Mouse (Mus musculus) heart, embryonic 13.5 days (tissue): ENCODE data around the gene Rgs16. TPM values are rescaled to one million over a fixed set of nuclear protein-coding genes. Genes with fewer than 3 reads are reported as not detected.

Experiments
- ATAC-seq: fragments of 200-750 bp; cut with Nextera tagmentation; 2 replicates; pipeline ENCODE4 v1.8.0; 2017; ENCODE audit warnings: moderate TSS enrichment; ENCODE audit not compliant: insufficient number of reproducible peaks, low FRiP score, low TSS enrichment; ENCODE audit errors: extremely low read depth
- H3K27ac ChIP-seq: fragments of 300-500 bp; sonication (generic); replicated peaks from 2 replicates; pipeline ENCODE4 v1.5.1; 2015; ENCODE audit warnings: moderate library complexity, mild to moderate bottlenecking, inconsistent platforms
- H3K27me3 ChIP-seq: fragments of 300-500 bp; sonication (generic); replicated peaks from 2 replicates; pipeline ENCODE4 v1.6.1; 2015; ENCODE audit warnings: mild to moderate bottlenecking, inconsistent platforms
- H3K36me3 ChIP-seq: fragments of 300-500 bp; sonication (generic); 2 replicates; pipeline ENCODE4 v1.6.1; 2015; ENCODE audit warnings: mild to moderate bottlenecking, inconsistent platforms
- H3K4me1 ChIP-seq: fragments of 300-500 bp; sonication (generic); 2 replicates; pipeline ENCODE4 v1.6.1; 2015; ENCODE audit warnings: inconsistent platforms
- H3K4me2 ChIP-seq: fragments of 300-500 bp; sonication (generic); 2 replicates; pipeline ENCODE4 v1.6.1; 2015; ENCODE audit warnings: inconsistent platforms, mild to moderate bottlenecking, moderate library complexity
- H3K4me3 ChIP-seq: fragments of 300-500 bp; sonication (generic); 2 replicates; pipeline ENCODE4 v1.5.1; 2015; ENCODE audit warnings: moderate library complexity, mild to moderate bottlenecking, inconsistent platforms
- H3K9ac ChIP-seq: fragments of 300-500 bp; sonication (generic); 2 replicates; pipeline ENCODE4 v1.6.1; 2015; ENCODE audit warnings: inconsistent platforms, mild to moderate bottlenecking, moderate library complexity
- H3K9me3 ChIP-seq: fragments of 300-500 bp; sonication (generic); 2 replicates; pipeline ENCODE4 v1.6.1; 2016; ENCODE audit warnings: inconsistent platforms
- WGBS: fragments of 180-500 bp; shearing (Covaris S2); methylation state at CpG from one replicate; pipeline ENCODE4 v1.1.7; 2015; ENCODE audit warnings: mixed read lengths; 5-methylcytosine and 5-hydroxymethylcytosine counted together
- polyA plus RNA-seq: library from polyadenylated mRNA; unstranded; fragments of >200 nt; fragmentation: Nextera tagmentation; extraction: Ambion mirVana; gene quantifications from 2 replicates; pipeline ENCODE4 v1.2.1, GENCODE M21; 2015

Gene Rgs16
- polyA plus RNA-seq, 1 experiment from 2014 or later: 6.8 TPM

DNA sequence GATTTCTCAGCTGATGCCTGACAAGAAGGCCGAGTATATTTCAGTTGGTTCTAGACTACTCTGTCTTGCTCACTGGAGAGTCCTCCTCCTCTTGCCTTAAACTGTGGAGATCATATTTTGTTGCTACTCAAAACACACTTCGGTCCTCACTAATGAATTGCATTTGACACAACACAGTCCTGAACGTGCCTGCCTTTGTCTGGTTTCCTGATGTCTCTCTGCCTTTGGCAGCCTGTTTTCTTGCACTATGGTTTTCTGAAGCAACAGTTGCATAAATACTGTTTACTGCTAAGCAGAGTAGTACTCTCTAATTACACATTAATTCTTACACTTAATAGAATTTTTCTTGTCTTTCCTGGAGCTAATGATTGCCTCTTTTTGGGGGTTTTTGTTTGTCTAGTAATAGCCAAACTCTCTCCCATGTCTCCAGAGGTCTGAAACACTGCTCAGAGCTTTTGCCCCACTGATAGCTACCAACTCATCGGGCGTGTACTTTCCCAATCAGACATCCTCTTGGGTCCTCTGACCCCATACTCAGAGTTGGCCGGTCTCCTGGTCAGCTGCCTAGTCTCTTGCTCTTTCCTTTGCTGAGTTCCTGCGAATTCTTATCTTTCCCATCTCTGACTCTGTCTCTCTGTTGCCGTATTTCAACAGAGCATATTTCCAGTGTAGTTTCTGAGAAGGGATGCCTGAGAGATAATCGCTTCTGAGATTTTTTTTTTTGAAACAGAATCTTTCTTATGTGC lies 18.4 kb upstream of the Rgs16 start:
- ATAC-seq: no peak
- 70% methylated on average over 9 of the region's 9 CpGs for WGBS
- H3K4me2 ChIP-seq: no peak overlapping the region

DNA sequence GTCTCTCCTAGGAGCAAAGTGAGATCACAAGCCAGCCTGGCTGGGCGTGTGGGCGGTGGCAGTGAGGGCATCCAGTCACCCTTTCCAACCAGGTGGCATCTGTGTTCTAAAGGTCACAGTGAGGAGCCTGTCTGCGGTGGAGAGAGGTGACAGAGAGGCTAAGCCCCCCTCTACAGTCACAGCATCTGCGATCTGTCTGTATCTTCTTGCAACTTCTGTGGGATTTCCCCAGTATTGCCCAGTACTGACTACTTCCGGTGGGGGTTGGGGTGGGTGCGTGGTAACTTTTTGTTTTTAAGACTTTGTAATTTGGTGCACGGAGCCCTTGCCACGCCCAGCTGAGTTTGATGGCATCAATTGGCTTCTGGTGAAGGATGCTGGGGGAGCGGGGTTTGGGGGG lies 16.7 kb upstream of the Rgs16 start:
- Histone ChIP-seq H3K4me2 (no peak overlapping the region), H3K36me3 (no peaks in the 10 kb centered on the region), H3K9ac (no peak overlapping the region), H3K27me3 (no peaks in the 10 kb centered on the region), H3K27ac (no peak overlapping the region), H3K9me3 (no peaks in the 10 kb centered on the region), H3K4me1 (no peaks in the 10 kb centered on the region), H3K4me3 (no peak overlapping the region)
- ATAC-seq: no peak
- WGBS: 65% methylated on average over 9 of the region's 9 CpGs

More for the DNA sequence above, 18.4 kb upstream of the Rgs16 start:
- H3K9ac ChIP-seq: no peak overlapping the region
- no peaks in the 10 kb centered on the region for H3K27me3 ChIP-seq
- H3K4me3 ChIP-seq: no peak overlapping the region
- no peak overlapping the region for H3K27ac ChIP-seq
- no peaks in the 10 kb centered on the region for H3K4me1 ChIP-seq
- no peaks in the 10 kb centered on the region for H3K9me3 ChIP-seq
- H3K36me3 ChIP-seq: no peaks in the 10 kb centered on the region

DNA sequence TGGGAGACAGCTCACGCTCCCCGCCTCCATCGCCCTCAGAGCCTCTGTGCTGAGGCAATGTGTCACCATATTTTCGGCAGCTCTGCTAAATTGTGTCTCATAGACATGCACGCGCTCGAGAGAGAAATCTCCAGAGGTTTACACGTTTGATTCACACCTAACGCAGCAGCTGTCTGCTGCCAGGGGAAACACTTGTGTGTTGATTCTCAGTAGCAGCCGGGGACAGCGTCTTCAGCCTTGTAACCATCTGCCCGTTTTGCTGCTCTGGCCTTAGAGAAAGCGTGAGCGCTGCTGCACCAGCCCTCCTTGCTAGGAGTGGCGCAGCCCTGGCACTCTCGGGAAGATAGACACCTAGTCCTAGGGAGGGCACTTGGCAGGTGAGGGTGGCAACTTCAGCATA lies 13.5 kb upstream of the Rgs16 start:
- no peaks in the 10 kb centered on the region for H3K27me3 ChIP-seq
- no peak overlapping the region for H3K4me3 ChIP-seq
- no peak overlapping the region for H3K27ac ChIP-seq
- no peak for ATAC-seq
- H3K9ac ChIP-seq: no peak overlapping the region
- H3K9me3 ChIP-seq: no peaks in the 10 kb centered on the region
- no peak overlapping the region for H3K4me2 ChIP-seq
- H3K4me1 ChIP-seq: peaks cover 19% of the 10 kb centered on the region
- H3K36me3 ChIP-seq: no peaks in the 10 kb centered on the region
- WGBS: 83% methylated on average over 16 of the region's 16 CpGs

DNA sequence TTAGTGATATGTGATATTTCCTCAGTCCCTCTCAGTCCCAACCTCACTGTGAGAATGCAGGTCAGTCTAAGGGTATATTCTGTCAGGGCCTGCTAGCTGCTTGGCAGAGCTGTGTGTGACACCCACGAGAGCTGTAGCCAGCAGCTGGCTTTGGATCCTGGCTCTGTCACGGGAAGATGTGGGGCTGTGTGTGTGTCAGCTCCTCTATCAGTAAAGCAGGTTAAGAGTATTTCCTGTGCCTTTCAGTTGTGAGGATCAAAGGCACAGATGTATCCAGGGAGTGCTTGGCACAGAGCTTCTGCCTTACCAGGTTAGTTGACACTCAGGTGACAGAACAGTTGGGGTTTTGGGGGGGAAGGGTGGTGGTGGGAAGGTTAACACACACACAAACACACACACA lies 10.3 kb upstream of the Rgs16 start:
- H3K36me3 ChIP-seq: no peaks in the 10 kb centered on the region
- H3K4me2 ChIP-seq: no peak overlapping the region
- H3K4me3 ChIP-seq: no peak overlapping the region
- H3K27me3 ChIP-seq: peaks cover 16% of the 10 kb centered on the region; the same call in 1 of the 2 replicates
- WGBS: 27% methylated on average over 2 of the region's 2 CpGs
- peaks cover 31% of the 10 kb centered on the region for H3K4me1 ChIP-seq
- H3K27ac ChIP-seq: no peak overlapping the region
- ATAC-seq: no peak
- no peaks in the 10 kb centered on the region for H3K9me3 ChIP-seq
- H3K9ac ChIP-seq: no peak overlapping the region

GRCm38 (mm10) chr1:153730671-153731070 lies 9.5 kb upstream of the Rgs16 start:
- Histone ChIP-seq H3K27me3 (peaks cover 21% of the 10 kb centered on the region; the same call in 1 of the 2 replicates), H3K4me3 (no peak overlapping the region), H3K4me1 (peaks cover 31% of the 10 kb centered on the region), H3K9me3 (no peaks in the 10 kb centered on the region), H3K4me2 (no peak overlapping the region), H3K27ac (peak overlapping the region; percentile 73), H3K9ac (no peak overlapping the region), H3K36me3 (no peaks in the 10 kb centered on the region)
- WGBS: 10% methylated on average over 3 of the region's 3 CpGs
- ATAC-seq: peak; percentile 52; the same call in 1 of the 2 replicates

GRCm38 (mm10) chr1:153733181-153733580 lies 7.0 kb upstream of the Rgs16 start:
- no peak for ATAC-seq
- H3K36me3 ChIP-seq: no peaks in the 10 kb centered on the region

DNA sequence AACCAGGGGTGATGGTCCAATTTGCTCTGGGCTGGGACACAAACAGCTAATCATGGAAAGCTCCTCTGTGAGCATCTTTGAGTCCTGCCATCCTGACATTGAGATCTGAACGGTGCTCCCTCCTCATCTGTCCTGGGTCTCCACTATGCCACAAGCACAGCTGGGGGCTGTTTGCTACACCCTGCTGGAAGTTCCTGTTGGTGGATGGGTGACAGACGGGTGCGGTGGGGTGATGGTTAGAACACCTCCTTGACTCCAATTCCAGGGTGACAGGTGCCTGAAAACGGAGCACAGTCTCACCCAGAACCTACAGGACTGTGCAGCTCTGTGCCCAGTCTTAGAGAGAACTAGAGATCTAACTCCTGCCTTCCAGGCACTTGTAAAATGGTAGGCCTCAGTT lies 5.3 kb upstream of the Rgs16 start:
- no peaks in the 10 kb centered on the region for H3K36me3 ChIP-seq
- H3K4me2 ChIP-seq: no peak overlapping the region
- H3K4me3 ChIP-seq: no peak overlapping the region
- H3K27ac ChIP-seq: no peak overlapping the region
- H3K4me1 ChIP-seq: peaks cover 34% of the 10 kb centered on the region
- H3K27me3 ChIP-seq: peaks cover 62% of the 10 kb centered on the region
- no peak for ATAC-seq
- no peaks in the 10 kb centered on the region for H3K9me3 ChIP-seq
- WGBS: 67% methylated on average over 4 of the region's 4 CpGs
- no peak overlapping the region for H3K9ac ChIP-seq

More at GRCm38 (mm10) chr1:153733181-153733580, 7.0 kb upstream of the Rgs16 start:
- no peak overlapping the region for H3K4me3 ChIP-seq
- H3K27me3 ChIP-seq: peaks cover 46% of the 10 kb centered on the region
- no peak overlapping the region for H3K27ac ChIP-seq
- 56% methylated on average over 9 of the region's 9 CpGs for WGBS
- peaks cover 31% of the 10 kb centered on the region for H3K4me1 ChIP-seq
- no peak overlapping the region for H3K4me2 ChIP-seq
- no peak overlapping the region for H3K9ac ChIP-seq
- H3K9me3 ChIP-seq: no peaks in the 10 kb centered on the region

GRCm38 (mm10) chr1:153736096-153736495 lies 4.1 kb upstream of the Rgs16 start:
- 45% methylated on average over 6 of the region's 6 CpGs for WGBS
- no peak overlapping the region for H3K27ac ChIP-seq
- H3K27me3 ChIP-seq: peaks cover 68% of the 10 kb centered on the region
- H3K9me3 ChIP-seq: no peaks in the 10 kb centered on the region
- no peak overlapping the region for H3K4me3 ChIP-seq
- no peak overlapping the region for H3K4me2 ChIP-seq
- no peaks in the 10 kb centered on the region for H3K36me3 ChIP-seq
- peaks cover 30% of the 10 kb centered on the region for H3K4me1 ChIP-seq
- no peak overlapping the region for H3K9ac ChIP-seq
- no peak for ATAC-seq

GRCm38 (mm10) chr1:153737101-153738085 lies 2.8 kb upstream of the Rgs16 start:
- H3K27ac ChIP-seq: no peak overlapping the region
- no peak overlapping the region for H3K4me2 ChIP-seq
- H3K4me3 ChIP-seq: no peak overlapping the region
- H3K36me3 ChIP-seq: no peaks in the 10 kb centered on the region
- 59% methylated on average over 9 of the region's 9 CpGs for WGBS
- H3K9ac ChIP-seq: no peak overlapping the region
- H3K4me1 ChIP-seq: peaks cover 36% of the 10 kb centered on the region
- no peak for ATAC-seq
- H3K27me3 ChIP-seq: peaks cover 75% of the 10 kb centered on the region
- H3K9me3 ChIP-seq: no peaks in the 10 kb centered on the region

DNA sequence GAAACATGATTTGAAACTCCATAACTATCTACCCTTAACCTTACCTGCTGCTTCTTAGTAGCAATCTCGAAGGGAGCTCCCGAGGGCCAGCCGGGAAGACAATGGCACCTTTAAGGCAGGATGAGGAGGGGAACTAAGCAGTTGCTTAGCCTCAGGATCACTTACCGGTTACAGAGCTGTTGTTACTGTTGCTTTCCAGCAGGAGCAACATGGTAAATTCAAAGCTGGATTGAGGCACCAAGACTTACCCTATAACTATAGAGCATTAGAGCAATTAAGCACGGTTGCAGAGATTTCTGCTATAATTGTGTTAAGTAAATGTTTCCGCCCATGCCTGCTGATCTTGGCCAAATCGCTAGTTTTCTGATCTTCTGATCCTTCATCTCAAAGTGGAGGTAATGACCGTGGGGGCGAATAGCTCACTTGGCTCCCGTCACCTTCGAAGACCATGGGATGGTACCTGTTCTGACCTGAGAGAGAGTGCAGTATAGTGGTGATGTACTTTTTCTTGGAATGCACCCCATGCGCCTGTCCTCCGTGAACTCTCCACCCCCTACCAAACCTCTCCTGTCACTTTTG lies 623 bp upstream of the Rgs16 start:
- peak overlapping the region; percentile 58 for H3K4me3 ChIP-seq
- H3K36me3 ChIP-seq: peaks cover 10% of the 10 kb centered on the region
- peak overlapping the region; percentile 80 for H3K9ac ChIP-seq
- peaks cover 33% of the 10 kb centered on the region for H3K4me1 ChIP-seq
- no peaks in the 10 kb centered on the region for H3K9me3 ChIP-seq
- peak overlapping the region; percentile 81 for H3K4me2 ChIP-seq
- no peak overlapping the region for H3K27ac ChIP-seq
- WGBS: 17% methylated on average over 13 of the region's 13 CpGs
- no peak for ATAC-seq
- peaks cover 74% of the 10 kb centered on the region for H3K27me3 ChIP-seq

GRCm38 (mm10) chr1:153740775-153741400 lies 739 bp downstream of the Rgs16 start:
- H3K27me3 ChIP-seq: peaks cover 66% of the 10 kb centered on the region
- 39% methylated on average over 12 of the region's 12 CpGs for whole genome bisulfite sequencing

More at GRCm38 (mm10) chr1:153740775-153741400, 739 bp downstream of the Rgs16 start:
- Histone ChIP-seq H3K9ac (peak overlapping the region; percentile 80), H3K36me3 (peaks cover 10% of the 10 kb centered on the region), H3K9me3 (no peaks in the 10 kb centered on the region), H3K27ac (no peak overlapping the region), H3K4me3 (peak overlapping the region; percentile 58), H3K4me2 (peak overlapping the region; percentile 81), H3K4me1 (peaks cover 33% of the 10 kb centered on the region)
- ATAC-seq: no peak
